Mouse (Mus musculus): ENCODE measurements around the gene Creb3l1. TPM values are rescaled to one million over a fixed set of nuclear protein-coding genes. Genes with fewer than 3 reads are reported as not detected.

Gene Creb3l1
- polyA plus RNA-seq, 1 experiment from 2014 or later = 2.7 TPM

DNA sequence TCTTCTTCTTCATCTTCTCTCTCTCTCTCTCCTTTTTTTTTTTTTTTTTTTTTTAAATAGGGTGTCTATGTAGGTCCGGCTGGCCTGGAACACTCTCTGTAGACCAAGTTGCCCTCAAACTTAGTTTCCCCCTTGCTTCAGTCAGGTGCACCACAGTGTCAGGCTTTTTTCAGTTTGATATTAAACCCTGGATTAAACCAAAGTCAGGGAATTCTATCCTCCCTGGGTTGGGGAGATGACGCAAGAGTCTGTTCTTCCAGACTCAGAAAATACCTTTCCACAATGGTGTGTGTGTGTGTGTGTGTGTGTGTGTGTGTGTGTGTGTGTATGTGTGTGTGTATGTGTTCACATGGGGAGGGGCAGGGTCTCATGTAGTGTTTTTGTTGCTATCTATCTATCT lies 900 bp upstream of the Creb3l1 start:
- H3K4me2 ChIP-seq (ENCODE audit: low read length) = no peak overlapping the region
- no peaks in the 10 kb centered on the region for H3K36me3 ChIP-seq (ENCODE audit: control insufficient read depth, insufficient read depth, low read length)
- H3K27ac ChIP-seq (ENCODE audit: low read depth, low read length) = no peak overlapping the region
- peaks cover 4% of the 10 kb centered on the region for H3K27me3 ChIP-seq (replicated peaks; ENCODE audit: control insufficient read depth, insufficient read depth, low read length)
- no peaks in the 10 kb centered on the region for H3K9me3 ChIP-seq (ENCODE audit: control insufficient read depth, low read length)
- peaks cover 8% of the 10 kb centered on the region for H3K4me1 ChIP-seq (ENCODE audit: control insufficient read depth, insufficient read depth, low read depth, low read length)
- no peak overlapping the region for H3K4me3 ChIP-seq (ENCODE audit: low read length)
- 95% methylated on average over 2 of the region's 2 CpGs for WGBS
- no peak overlapping the region for H3K9ac ChIP-seq (ENCODE audit: low read depth, low read length)
- no peak for ATAC-seq

DNA sequence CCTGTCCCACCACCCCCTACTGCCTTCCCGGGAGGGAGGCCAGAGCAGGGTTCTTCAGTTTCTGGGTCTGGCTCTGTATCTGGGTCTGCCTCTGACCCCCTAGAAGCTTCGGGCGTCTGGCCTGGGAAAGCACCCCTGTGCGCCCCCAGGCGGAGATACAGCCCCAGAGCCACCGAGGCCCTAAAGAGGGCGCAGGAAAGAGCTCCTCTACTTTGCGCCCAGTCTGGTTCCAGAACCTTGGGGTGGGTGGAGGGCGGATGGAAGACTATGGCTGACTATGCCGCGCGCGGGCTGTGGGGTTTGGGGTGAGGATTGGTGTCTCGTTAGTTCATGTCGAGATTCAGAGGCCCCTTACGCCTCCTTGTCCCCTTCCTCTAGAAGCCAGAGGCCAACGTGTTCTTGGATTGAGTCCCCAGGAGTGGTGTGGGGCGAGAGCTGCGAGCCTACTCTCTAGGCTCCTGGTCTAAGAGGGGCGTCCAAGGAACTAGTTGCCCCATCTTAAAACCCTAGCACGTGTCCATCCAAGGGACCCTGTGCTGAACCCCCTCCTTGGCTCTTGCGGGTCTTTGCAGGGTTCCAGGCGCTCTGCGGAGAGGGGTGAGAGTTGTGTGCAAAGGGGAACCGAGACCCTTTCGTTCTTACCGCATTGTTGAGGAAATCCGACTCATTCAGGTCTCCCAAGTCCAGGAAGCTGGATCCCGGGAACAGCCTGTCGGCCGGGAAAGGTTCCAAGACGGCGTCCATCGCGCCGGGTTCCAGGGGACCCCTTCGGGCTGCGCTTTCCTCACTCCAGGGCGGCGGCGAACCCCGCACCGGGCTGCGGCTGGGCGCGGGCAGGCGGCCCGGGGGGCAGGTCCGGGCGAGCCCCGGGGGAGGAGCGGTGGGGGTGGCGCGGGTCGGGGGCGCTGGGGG lies 684 bp downstream of the Creb3l1 start:
- ATAC-seq = peak; percentile 46; the same call in 1 of the 2 replicates
- peaks cover 8% of the 10 kb centered on the region for H3K4me1 ChIP-seq (ENCODE audit: control insufficient read depth, insufficient read depth, low read depth, low read length)
- WGBS = 3% methylated on average over 49 of the region's 56 CpGs

DNA sequence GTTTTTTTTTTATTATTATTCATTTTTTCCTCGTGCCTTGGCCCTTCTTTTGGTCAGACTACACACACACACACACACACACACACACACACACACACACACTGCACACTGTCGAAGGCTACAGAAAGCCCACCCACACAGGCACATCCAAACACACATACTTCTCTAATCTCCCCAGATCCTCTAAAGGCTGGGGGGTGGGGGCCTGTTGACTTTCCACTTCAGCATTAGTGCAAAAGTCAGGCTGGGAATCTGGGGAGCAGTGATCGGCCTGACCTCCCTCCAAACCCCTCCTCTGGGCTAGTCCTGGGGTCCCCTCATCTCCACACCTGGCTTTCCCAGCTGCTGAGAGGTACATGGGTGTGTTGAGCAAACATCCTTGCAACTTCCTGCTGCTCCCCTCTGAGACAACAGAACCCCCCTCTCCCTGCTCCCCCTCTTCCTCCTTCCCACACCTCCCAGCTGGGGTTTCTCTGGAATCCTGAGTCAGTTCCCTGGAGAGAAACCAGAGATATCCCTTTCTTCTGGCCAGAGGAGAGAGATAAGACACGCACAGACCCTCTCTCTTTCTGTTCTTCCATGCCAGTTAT lies 3.5 kb downstream of the Creb3l1 start:
- ATAC-seq = no peak
- no peak overlapping the region for H3K4me2 ChIP-seq (ENCODE audit: low read length)
- no peaks in the 10 kb centered on the region for H3K9me3 ChIP-seq (ENCODE audit: control insufficient read depth, low read length)
- 66% methylated on average over 4 of the region's 4 CpGs for WGBS
- H3K9ac ChIP-seq (ENCODE audit: low read depth, low read length) = no peak overlapping the region
- peaks cover 4% of the 10 kb centered on the region for H3K27me3 ChIP-seq (replicated peaks; ENCODE audit: control insufficient read depth, insufficient read depth, low read length)
- H3K4me1 ChIP-seq (ENCODE audit: control insufficient read depth, insufficient read depth, low read depth, low read length) = peaks cover 10% of the 10 kb centered on the region
- H3K36me3 ChIP-seq (ENCODE audit: control insufficient read depth, insufficient read depth, low read length) = no peaks in the 10 kb centered on the region
- no peak overlapping the region for H3K27ac ChIP-seq (ENCODE audit: low read depth, low read length)
- no peak overlapping the region for H3K4me3 ChIP-seq (ENCODE audit: low read length)

More for the DNA sequence above, 684 bp downstream of the Creb3l1 start:
- Histone ChIP-seq H3K4me3 (ENCODE audit: low read length) (peak overlapping the region; percentile 74), H3K27ac (ENCODE audit: low read depth, low read length) (0 out of 2 replicates have a peak overlapping the region, but pooled peaks have one; percentile 7), H3K4me2 (ENCODE audit: low read length) (peak overlapping the region; percentile 99), H3K9ac (ENCODE audit: low read depth, low read length) (peak overlapping the region; percentile 74), H3K9me3 (ENCODE audit: control insufficient read depth, low read length) (no peaks in the 10 kb centered on the region), H3K36me3 (ENCODE audit: control insufficient read depth, insufficient read depth, low read length) (no peaks in the 10 kb centered on the region), H3K27me3 (replicated peaks; ENCODE audit: control insufficient read depth, insufficient read depth, low read length) (peaks cover 4% of the 10 kb centered on the region)

DNA sequence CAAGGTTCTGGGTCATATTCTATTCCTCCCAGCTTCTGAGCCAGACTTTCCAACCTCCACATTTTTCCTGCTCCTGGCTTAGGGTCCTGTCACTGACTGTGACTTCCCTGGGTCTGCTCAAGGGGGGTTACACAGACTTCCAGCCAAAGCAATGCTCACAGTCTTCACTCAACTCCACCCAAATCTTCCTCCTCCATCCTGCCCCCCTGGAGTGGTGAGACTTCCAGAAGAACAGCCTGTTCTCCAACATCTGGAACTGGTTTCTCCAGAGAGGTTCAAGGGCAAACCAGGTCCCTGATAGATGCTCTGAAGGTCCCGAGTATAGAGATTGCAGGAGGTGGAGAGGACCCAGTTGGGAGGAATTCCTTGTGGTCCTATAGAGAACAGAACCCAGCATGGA lies 6.9 kb downstream of the Creb3l1 start:
- Histone ChIP-seq H3K4me1 (ENCODE audit: control insufficient read depth, insufficient read depth, low read depth, low read length) (peaks cover 2% of the 10 kb centered on the region), H3K9me3 (ENCODE audit: control insufficient read depth, low read length) (no peaks in the 10 kb centered on the region), H3K27ac (ENCODE audit: low read depth, low read length) (no peak overlapping the region; the same call in 1 of the 2 replicates), H3K4me3 (ENCODE audit: low read length) (no peak overlapping the region), H3K27me3 (replicated peaks; ENCODE audit: control insufficient read depth, insufficient read depth, low read length) (no peaks in the 10 kb centered on the region; the same call in 1 of the 2 replicates), H3K4me2 (ENCODE audit: low read length) (no peak overlapping the region), H3K9ac (ENCODE audit: low read depth, low read length) (no peak overlapping the region), H3K36me3 (ENCODE audit: control insufficient read depth, insufficient read depth, low read length) (no peaks in the 10 kb centered on the region)
- 83% methylated on average over 1 of the region's 1 CpGs for WGBS
- ATAC-seq = no peak

DNA sequence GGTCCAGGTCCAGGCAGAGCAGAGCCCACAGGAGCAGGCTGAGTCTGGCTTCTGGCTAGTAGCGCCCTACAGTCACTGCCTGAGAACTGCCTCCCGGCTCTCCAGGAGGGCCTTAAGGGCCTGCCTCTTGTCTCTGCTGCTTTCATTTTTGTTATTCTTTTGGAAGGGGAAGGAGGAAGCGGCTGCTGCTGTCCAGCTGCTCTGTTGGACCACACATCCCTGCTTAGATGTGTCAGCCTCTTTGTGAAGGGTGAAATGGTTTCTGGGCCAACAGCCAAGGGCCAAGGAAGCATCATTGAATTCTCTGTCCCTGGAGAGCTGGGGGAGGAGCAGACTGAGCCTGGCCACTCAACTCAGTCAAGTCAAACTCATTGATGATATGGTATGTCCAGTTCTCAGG lies 7.3 kb downstream of the Creb3l1 start:
- peaks cover 2% of the 10 kb centered on the region for H3K4me1 ChIP-seq (ENCODE audit: control insufficient read depth, insufficient read depth, low read depth, low read length)
- no peaks in the 10 kb centered on the region; the same call in 1 of the 2 replicates for H3K27me3 ChIP-seq (replicated peaks; ENCODE audit: control insufficient read depth, insufficient read depth, low read length)
- no peak overlapping the region for H3K4me2 ChIP-seq (ENCODE audit: low read length)
- no peak overlapping the region for H3K4me3 ChIP-seq (ENCODE audit: low read length)
- no peaks in the 10 kb centered on the region for H3K36me3 ChIP-seq (ENCODE audit: control insufficient read depth, insufficient read depth, low read length)
- WGBS = 24% methylated on average over 3 of the region's 3 CpGs
- ATAC-seq = peak; percentile 83
- no peak overlapping the region for H3K9ac ChIP-seq (ENCODE audit: low read depth, low read length)
- H3K9me3 ChIP-seq (ENCODE audit: control insufficient read depth, low read length) = no peaks in the 10 kb centered on the region
- peak overlapping the region; percentile 54; the same call in 1 of the 2 replicates for H3K27ac ChIP-seq (ENCODE audit: low read depth, low read length)

DNA sequence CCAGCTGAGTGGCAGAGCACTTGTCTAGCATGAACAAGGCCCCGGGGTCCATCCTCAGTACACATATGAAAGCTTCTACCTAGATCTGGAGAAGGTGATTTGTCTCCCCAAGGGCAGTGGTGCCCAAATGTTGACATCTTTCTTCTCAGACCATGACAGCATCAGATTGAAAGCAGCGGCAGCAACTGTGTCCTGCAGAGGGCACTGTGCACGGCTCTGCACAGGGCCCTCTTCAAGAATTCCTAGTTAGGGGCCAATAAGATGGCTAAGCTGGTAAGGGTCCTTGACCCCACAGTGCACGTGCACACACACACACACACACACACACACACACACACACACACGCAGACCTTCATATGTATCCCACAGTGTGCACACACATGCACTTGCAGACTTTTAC lies 9.4 kb downstream of the Creb3l1 start:
- H3K4me3 ChIP-seq (ENCODE audit: low read length) = no peak overlapping the region
- H3K4me1 ChIP-seq (ENCODE audit: control insufficient read depth, insufficient read depth, low read depth, low read length) = peaks cover 2% of the 10 kb centered on the region
- H3K36me3 ChIP-seq (ENCODE audit: control insufficient read depth, insufficient read depth, low read length) = no peaks in the 10 kb centered on the region
- H3K9me3 ChIP-seq (ENCODE audit: control insufficient read depth, low read length) = no peaks in the 10 kb centered on the region
- no peak overlapping the region for H3K9ac ChIP-seq (ENCODE audit: low read depth, low read length)
- 84% methylated on average over 5 of the region's 5 CpGs for WGBS
- H3K27ac ChIP-seq (ENCODE audit: low read depth, low read length) = no peak overlapping the region
- no peak overlapping the region for H3K4me2 ChIP-seq (ENCODE audit: low read length)
- H3K27me3 ChIP-seq (replicated peaks; ENCODE audit: control insufficient read depth, insufficient read depth, low read length) = no peaks in the 10 kb centered on the region; the same call in 1 of the 2 replicates
- no peak for ATAC-seq

DNA sequence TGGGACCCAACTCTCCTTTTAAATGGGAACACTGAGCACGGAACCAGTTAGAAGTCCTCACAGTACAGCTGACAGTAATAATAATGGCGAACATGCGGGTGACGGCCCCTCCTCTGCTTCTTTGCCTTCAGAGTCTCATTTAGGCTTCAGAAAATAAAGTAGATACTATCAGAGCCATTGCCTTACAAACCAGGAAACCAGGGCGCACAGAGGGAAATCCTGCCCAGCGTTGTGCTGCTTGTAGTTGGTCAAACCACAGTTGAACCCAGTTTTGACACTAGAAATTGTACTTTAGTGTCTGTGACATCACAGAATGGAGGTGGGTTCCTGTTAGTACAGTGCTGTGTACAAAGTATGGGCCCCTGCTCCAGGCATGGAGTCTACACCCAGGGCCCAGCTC lies 10.1 kb downstream of the Creb3l1 start:
- Histone ChIP-seq H3K36me3 (ENCODE audit: control insufficient read depth, insufficient read depth, low read length) (no peaks in the 10 kb centered on the region), H3K4me3 (ENCODE audit: low read length) (no peak overlapping the region), H3K9ac (ENCODE audit: low read depth, low read length) (no peak overlapping the region), H3K4me2 (ENCODE audit: low read length) (no peak overlapping the region), H3K9me3 (ENCODE audit: control insufficient read depth, low read length) (no peaks in the 10 kb centered on the region), H3K4me1 (ENCODE audit: control insufficient read depth, insufficient read depth, low read depth, low read length) (peaks cover 3% of the 10 kb centered on the region), H3K27ac (ENCODE audit: low read depth, low read length) (no peak overlapping the region), H3K27me3 (replicated peaks; ENCODE audit: control insufficient read depth, insufficient read depth, low read length) (no peaks in the 10 kb centered on the region; the same call in 1 of the 2 replicates)
- WGBS = 84% methylated on average over 6 of the region's 6 CpGs
- no peak for ATAC-seq

DNA sequence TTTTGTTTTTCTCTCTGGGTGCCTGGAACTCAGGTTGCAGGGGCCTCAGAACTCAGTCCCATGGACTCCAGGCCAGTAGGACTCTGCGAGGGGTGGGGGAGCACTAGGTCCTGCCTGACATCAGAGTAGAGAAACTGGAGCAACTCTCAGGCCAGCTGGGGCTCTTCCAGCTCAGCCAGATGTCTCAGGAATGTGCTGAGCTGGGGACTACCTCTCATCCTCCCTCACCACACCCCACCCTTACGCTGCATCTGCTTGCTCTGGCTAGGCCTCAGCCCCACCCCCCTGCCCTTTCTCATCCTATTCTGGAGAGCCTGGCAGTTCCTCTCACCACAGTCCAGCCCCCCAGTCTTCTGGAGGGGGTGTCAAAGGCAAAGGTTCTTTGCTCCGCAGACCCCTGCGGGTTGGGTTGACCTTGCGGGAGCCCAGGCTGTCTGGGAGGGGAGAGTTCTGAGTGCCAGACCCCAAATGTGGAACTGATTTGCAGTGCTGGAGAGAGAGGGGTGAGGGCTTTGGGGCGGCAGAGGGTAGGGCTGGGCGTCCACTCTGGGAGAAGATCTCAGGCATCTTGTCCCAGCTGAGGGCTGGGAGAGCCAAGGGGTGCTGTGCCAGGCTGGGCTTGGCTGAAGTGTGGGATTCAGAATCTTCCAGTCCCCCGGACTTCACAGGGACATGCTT lies 11.4 kb downstream of the Creb3l1 start:
- Histone ChIP-seq H3K36me3 (ENCODE audit: control insufficient read depth, insufficient read depth, low read length) (no peaks in the 10 kb centered on the region), H3K27me3 (replicated peaks; ENCODE audit: control insufficient read depth, insufficient read depth, low read length) (no peaks in the 10 kb centered on the region; the same call in 1 of the 2 replicates), H3K4me3 (ENCODE audit: low read length) (no peak overlapping the region), H3K4me1 (ENCODE audit: control insufficient read depth, insufficient read depth, low read depth, low read length) (peaks cover 9% of the 10 kb centered on the region), H3K4me2 (ENCODE audit: low read length) (no peak overlapping the region), H3K9me3 (ENCODE audit: control insufficient read depth, low read length) (no peaks in the 10 kb centered on the region), H3K9ac (ENCODE audit: low read depth, low read length) (no peak overlapping the region), H3K27ac (ENCODE audit: low read depth, low read length) (no peak overlapping the region)
- WGBS = 48% methylated on average over 8 of the region's 8 CpGs
- ATAC-seq = no peak

Measured in hindbrain, embryonic 16.5 days (tissue).